Mouse (Mus musculus): ENCODE results near the gene Diaph2. TPM values are rescaled to one million over a fixed set of nuclear protein-coding genes. Genes with fewer than 3 reads are reported as not detected.

Gene Diaph2
- polyA plus RNA-seq, 1 experiment from 2014 or later = 19.1 TPM

- ATAC-seq = no peak
- in situ Hi-C loops (cut with MboI; ENCODE audit: low pct_unique_long_range_greater_than_20kb) = no loop called here
Observed at GRCm38 (mm10) chrX:130452488-130452823, 702.9 kb downstream of the Diaph2 start.

GRCm38 (mm10) chrX:130473133-130473532 is 723.6 kb downstream of the Diaph2 start:
- ChIA-PET CTCF (no interaction called here), POLR2A (no interaction called here)
- ATAC-seq = peak; percentile 72
- in situ Hi-C loops (cut with MboI; ENCODE audit: low pct_unique_long_range_greater_than_20kb) = no loop called here
- H3K27me3 ChIP-seq = no peaks in the 10 kb centered on the region
- no peak for TF ChIP-seq CTCF (IDR thresholded peaks at IDR 0.05)
- DNase-seq (ENCODE audit: low read depth, low spot score) = peak; percentile 27

More at GRCm38 (mm10) chrX:130452488-130452823, 702.9 kb downstream of the Diaph2 start:
- H3K27me3 ChIP-seq = peaks cover 16% of the 10 kb centered on the region
- CTCF ChIA-PET = no interaction called here
- no peak for TF ChIP-seq CTCF (IDR thresholded peaks at IDR 0.05)
- POLR2A ChIA-PET = no interaction called here
- no peak for DNase-seq (ENCODE audit: low read depth, low spot score)

GRCm38 (mm10) chrX:130480877-130481276 is 731.3 kb downstream of the Diaph2 start:
- CTCF ChIA-PET = no interaction called here
- POLR2A ChIA-PET = no interaction called here
- ATAC-seq = no peak
- TF ChIP-seq CTCF (IDR thresholded peaks at IDR 0.05) = no peak
- DNase-seq (ENCODE audit: low read depth, low spot score) = no peak
- peaks cover 15% of the 10 kb centered on the region for H3K27me3 ChIP-seq
- in situ Hi-C loops (cut with MboI; ENCODE audit: low pct_unique_long_range_greater_than_20kb) = no loop called here

- ChIA-PET CTCF (no interaction called here), POLR2A (no interaction called here)
- ATAC-seq (no peak), DNase-seq (ENCODE audit: low read depth, low spot score) (no peak)
- TF ChIP-seq CTCF (IDR thresholded peaks at IDR 0.05) = no peak
- H3K27me3 ChIP-seq = peaks cover 6% of the 10 kb centered on the region
- in situ Hi-C loops (cut with MboI; ENCODE audit: low pct_unique_long_range_greater_than_20kb) = no loop called here
Observed at GRCm38 (mm10) chrX:130502680-130503464, 753.3 kb downstream of the Diaph2 start.

- ATAC-seq (no peak), DNase-seq (ENCODE audit: low read depth, low spot score) (no peak)
- in situ Hi-C loops (cut with MboI; ENCODE audit: low pct_unique_long_range_greater_than_20kb) = no loop called here
- ChIA-PET POLR2A (no interaction called here), CTCF (no interaction called here)
- peaks cover 11% of the 10 kb centered on the region for H3K27me3 ChIP-seq
- TF ChIP-seq CTCF (IDR thresholded peaks at IDR 0.05) = no peak
Observed at GRCm38 (mm10) chrX:130503465-130503860, 753.9 kb downstream of the Diaph2 start.

GRCm38 (mm10) chrX:130505626-130506025 is 756.1 kb downstream of the Diaph2 start:
- ATAC-seq (no peak), DNase-seq (ENCODE audit: low read depth, low spot score) (no peak)
- peaks cover 11% of the 10 kb centered on the region for H3K27me3 ChIP-seq
- TF ChIP-seq CTCF (IDR thresholded peaks at IDR 0.05) = no peak
- in situ Hi-C loops (cut with MboI; ENCODE audit: low pct_unique_long_range_greater_than_20kb) = no loop called here
- ChIA-PET CTCF (no interaction called here), POLR2A (no interaction called here)
